Mouse (Mus musculus) myocyte (in vitro differentiated cells): ENCODE results near the gene Tex261. TPM values are rescaled to one million over a fixed set of nuclear protein-coding genes. Genes with fewer than 3 reads are reported as not detected.
"Not testable (repeated sequence)": the region's sequence is repeated elsewhere in the genome, so short reads cannot be mapped to it uniquely, and the experiment has no call there.

Experiments
- H3K27me3 ChIP-seq: one replicate; pipeline ENCODE4 v1.6.1; 2011; ENCODE audit not compliant: control insufficient read depth, insufficient read depth, insufficient read length
- H3K36me3 ChIP-seq: one replicate; pipeline ENCODE4 v1.6.1; 2011; ENCODE audit not compliant: control insufficient read depth, insufficient read depth
- H3K4me2 ChIP-seq: one replicate; pipeline ENCODE4 v1.6.1; 2011; ENCODE audit warnings: low read depth, control low read depth
- H3K4me3 ChIP-seq: one replicate; pipeline ENCODE4 v1.5.1; 2011; ENCODE audit warnings: mild to moderate bottlenecking, control low read depth, moderate library complexity
- H3K79me2 ChIP-seq: one replicate; pipeline ENCODE4 v1.6.1; 2011; ENCODE audit not compliant: control insufficient read depth, insufficient read depth
- H3ac ChIP-seq: one replicate; pipeline ENCODE4 v1.6.1; 2011; ENCODE audit not compliant: control insufficient read depth, insufficient read length
- CEBPB ChIP-seq: IDR thresholded peaks from 2 replicates; pipeline ENCODE4 v1.6.1; 2011; ENCODE audit warnings: mild to moderate bottlenecking, moderate library complexity; ENCODE audit not compliant: poor library complexity, insufficient read depth, severe bottlenecking
- E2F4 ChIP-seq: IDR thresholded peaks from one replicate; pipeline ENCODE4 v1.6.1; 2011; ENCODE audit warnings: mild to moderate bottlenecking, control low read depth, moderate library complexity; ENCODE audit not compliant: insufficient read depth
- MAX ChIP-seq: IDR thresholded peaks from one replicate; pipeline ENCODE4 v1.6.1; 2011; ENCODE audit warnings: low read depth, mild to moderate bottlenecking, control low read depth
- MYOD1 ChIP-seq, 3 experiments: IDR thresholded peaks; one replicate each; pipeline ENCODE4 v1.6.1; 2011; ENCODE audit warnings: control low read depth in 2 of 3, low read depth in 2 of 3, mild to moderate bottlenecking in 2 of 3, moderate library complexity in 1 of 3; ENCODE audit not compliant: insufficient read length in 2 of 3, control insufficient read depth in 1 of 3
- MYOG ChIP-seq, 3 experiments: IDR thresholded peaks; one replicate each; pipeline ENCODE4 v1.6.1; 2011; ENCODE audit warnings: control low read depth in 2 of 3, low read depth in 2 of 3, mild to moderate bottlenecking in 2 of 3; ENCODE audit not compliant: insufficient read length in 2 of 3, control insufficient read depth in 1 of 3, insufficient read depth in 1 of 3
- POLR2A ChIP-seq: IDR thresholded peaks from one replicate; pipeline ENCODE4 v1.6.1; 2011; ENCODE audit warnings: low read depth, mild to moderate bottlenecking, control low read depth, moderate library complexity; ENCODE audit not compliant: insufficient read length
- POLR2AphosphoS2 ChIP-seq: IDR thresholded peaks from one replicate; pipeline ENCODE4 v1.6.1; 2011; ENCODE audit warnings: low read depth, control low read depth; ENCODE audit not compliant: insufficient read length
- REST ChIP-seq: IDR thresholded peaks from one replicate; pipeline ENCODE4 v1.6.1; 2011; ENCODE audit warnings: mild to moderate bottlenecking, control low read depth, moderate library complexity; ENCODE audit not compliant: insufficient read depth, insufficient read length
- SRF ChIP-seq: IDR thresholded peaks from one replicate; pipeline ENCODE4 v1.6.1; 2011; ENCODE audit warnings: low read depth; ENCODE audit not compliant: control insufficient read depth, insufficient read length
- TCF12 ChIP-seq: IDR thresholded peaks from one replicate; pipeline ENCODE4 v1.6.1; 2011; ENCODE audit warnings: mild to moderate bottlenecking, control low read depth; ENCODE audit not compliant: poor library complexity, insufficient read depth, severe bottlenecking
- TCF3 ChIP-seq: IDR thresholded peaks from one replicate; pipeline ENCODE4 v1.6.1; 2011; ENCODE audit warnings: low read depth, control low read depth; ENCODE audit not compliant: insufficient read length
- USF1 ChIP-seq: IDR thresholded peaks from one replicate; pipeline ENCODE4 v1.6.1; 2011; ENCODE audit warnings: low read depth, mild to moderate bottlenecking, control low read depth, moderate library complexity
- polyA plus RNA-seq: library from polyadenylated mRNA; unstranded; fragments of >200 nt; fragmentation: generic; extraction: Trizol; gene quantifications from one replicate; pipeline ENCODE4 v1.2.1, GENCODE M21; 2012; ENCODE audit warnings: missing spikeins

Gene Tex261
- polyA plus RNA-seq, 1 experiment, result 70.7 TPM

- Histone ChIP-seq H3K36me3 (no peaks in the 10 kb centered on the region), H3K79me2 (peaks cover 1% of the 10 kb centered on the region), H3K4me3 (no peak overlapping the region), H3K27me3 (no peaks in the 10 kb centered on the region), H3K4me2 (peak overlapping the region; percentile 4), H3ac (no peak overlapping the region)
- TF ChIP-seq E2F4, result no peak
- no peak for TF ChIP-seq CEBPB
- no peak for TF ChIP-seq POLR2AphosphoS2
- no peak for TF ChIP-seq TCF12
- TF ChIP-seq USF1, result no peak
- TF ChIP-seq REST, result no peak
Observed at GRCm38 (mm10) chr6:83791251-83791890, 15.8 kb upstream of the Tex261 start.

- not testable (repeated sequence) for H3K36me3 ChIP-seq, H3K79me2 ChIP-seq, H3K27me3 ChIP-seq, H3K4me2 ChIP-seq, H3K4me3 ChIP-seq, H3ac ChIP-seq
Observed at GRCm38 (mm10) chr6:83790533-83790932, 14.9 kb upstream of the Tex261 start.

DNA sequence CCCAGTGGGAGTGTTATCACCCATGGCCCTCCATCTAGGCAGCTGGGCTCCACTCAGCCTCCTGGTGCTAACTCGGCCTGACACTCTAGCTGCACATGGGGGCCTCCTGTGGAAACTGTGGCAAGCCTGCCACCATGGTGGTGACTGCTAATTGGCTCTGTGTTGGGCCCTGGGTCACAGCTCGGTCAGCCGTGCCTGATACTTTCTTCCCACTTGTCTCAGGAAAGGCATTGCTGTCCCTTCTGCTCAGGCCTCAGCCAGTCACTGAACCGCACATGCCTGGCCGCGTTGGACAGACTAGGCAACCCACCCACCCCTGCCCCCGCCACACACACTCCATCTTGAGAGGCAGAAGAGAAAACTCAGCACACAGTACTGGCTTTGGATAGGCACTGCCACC lies 12.9 kb upstream of the Tex261 start:
- no peak for TF ChIP-seq USF1
- no peak for TF ChIP-seq REST
- TF ChIP-seq TCF3, result no peak
- no peak for TF ChIP-seq E2F4
- no peak for TF ChIP-seq MAX
- TF ChIP-seq CEBPB, result no peak
- H3K36me3 ChIP-seq, result no peaks in the 10 kb centered on the region
- H3K4me2 ChIP-seq, result no peak overlapping the region
- no peaks in the 10 kb centered on the region for H3K79me2 ChIP-seq
- peaks cover 2% of the 10 kb centered on the region for H3K27me3 ChIP-seq
- no peak overlapping the region for H3K4me3 ChIP-seq
- no peak overlapping the region for H3ac ChIP-seq

DNA sequence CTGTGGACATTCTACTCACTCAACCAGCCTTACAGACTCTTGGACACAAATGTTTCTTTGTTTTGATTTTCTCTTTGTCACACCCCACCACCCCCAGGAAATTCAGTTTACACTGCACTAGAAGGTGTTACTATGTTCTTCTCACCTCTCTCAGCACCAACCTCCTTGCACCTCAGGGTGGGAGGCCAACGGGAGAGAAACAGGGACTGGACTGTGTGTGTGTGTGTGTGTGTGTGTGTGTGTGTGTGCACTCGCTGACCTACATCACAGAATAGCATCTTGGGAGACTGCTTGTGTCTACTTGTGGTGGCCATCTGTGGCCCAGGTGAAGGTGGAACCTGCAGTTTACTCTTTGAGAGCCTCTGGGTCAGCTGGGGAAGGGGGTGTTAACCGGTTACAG lies 10.8 kb upstream of the Tex261 start:
- Histone ChIP-seq H3K79me2 (no peaks in the 10 kb centered on the region), H3K4me2 (no peak overlapping the region), H3ac (no peak overlapping the region), H3K27me3 (peaks cover 5% of the 10 kb centered on the region), H3K36me3 (no peaks in the 10 kb centered on the region), H3K4me3 (no peak overlapping the region)
- TF ChIP-seq MYOG (IDR thresholded peaks at IDR 0.05; ENCODE audit: control insufficient read depth in 1 of 3, insufficient read depth in 1 of 3, insufficient read length in 2 of 3, low read depth in 2 of 3) (no peak), USF1 (no peak), MYOD1 (IDR thresholded peaks at IDR 0.05; ENCODE audit: control insufficient read depth in 1 of 3, insufficient read length in 2 of 3, low read depth in 2 of 3) (no peak), TCF3 (no peak), TCF12 (no peak), CEBPB (no peak), E2F4 (no peak), MAX (no peak), SRF (no peak), POLR2AphosphoS2 (no peak), REST (no peak), POLR2A (no peak)

DNA sequence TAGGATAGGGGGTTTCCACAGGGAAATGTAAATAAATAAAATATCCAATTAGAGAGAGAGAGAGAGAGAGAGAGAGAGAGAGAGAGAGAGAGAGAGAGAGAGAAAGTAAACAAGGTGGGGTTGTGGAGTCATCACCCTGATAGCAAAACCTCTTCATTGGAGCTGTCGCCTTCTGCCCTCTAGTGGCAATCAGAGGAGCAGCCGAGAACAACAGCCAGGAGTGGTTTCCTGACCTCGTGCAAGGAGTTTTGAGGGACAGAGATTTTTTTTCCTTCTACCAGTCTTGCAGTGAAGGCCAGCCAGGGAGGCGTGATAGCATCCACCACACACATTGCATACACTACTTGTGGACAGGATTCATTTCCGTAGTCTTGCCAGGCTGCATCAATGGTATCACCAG lies 3.4 kb upstream of the Tex261 start:
- Histone ChIP-seq H3K79me2 (peaks cover 5% of the 10 kb centered on the region), H3K36me3 (no peaks in the 10 kb centered on the region), H3K27me3 (peaks cover 5% of the 10 kb centered on the region), H3K4me3 (no peak overlapping the region), H3ac (no peak overlapping the region), H3K4me2 (no peak overlapping the region)
- TF ChIP-seq TCF3, result no peak
- TF ChIP-seq MYOD1 (IDR thresholded peaks at IDR 0.05; ENCODE audit: control insufficient read depth in 1 of 3, insufficient read length in 2 of 3, low read depth in 2 of 3), result no peak
- TF ChIP-seq MYOG (IDR thresholded peaks at IDR 0.05; ENCODE audit: control insufficient read depth in 1 of 3, insufficient read depth in 1 of 3, insufficient read length in 2 of 3, low read depth in 2 of 3), result no peak
- TF ChIP-seq TCF12, result no peak
- TF ChIP-seq REST, result no peak

- Histone ChIP-seq H3K36me3 (no peaks in the 10 kb centered on the region), H3K79me2 (peaks cover 6% of the 10 kb centered on the region), H3K4me2 (no peak overlapping the region), H3ac (no peak overlapping the region), H3K4me3 (no peak overlapping the region), H3K27me3 (peaks cover 1% of the 10 kb centered on the region)
- TF ChIP-seq TCF12, result no peak
- TF ChIP-seq USF1, result no peak
- TF ChIP-seq E2F4, result no peak
- TF ChIP-seq SRF, result no peak
- no peak for TF ChIP-seq REST
- TF ChIP-seq MYOD1 (IDR thresholded peaks at IDR 0.05; ENCODE audit: control insufficient read depth in 1 of 3, insufficient read length in 2 of 3, low read depth in 2 of 3), result no peak
- TF ChIP-seq POLR2AphosphoS2, result no peak
- TF ChIP-seq POLR2A, result no peak
- no peak for TF ChIP-seq MAX
- TF ChIP-seq TCF3, result no peak
- no peak for TF ChIP-seq CEBPB
- TF ChIP-seq MYOG (IDR thresholded peaks at IDR 0.05; ENCODE audit: control insufficient read depth in 1 of 3, insufficient read depth in 1 of 3, insufficient read length in 2 of 3, low read depth in 2 of 3), result no peak
Observed at GRCm38 (mm10) chr6:83778306-83778705, 2.7 kb upstream of the Tex261 start.
